Mouse (Mus musculus) hematopoietic stem cell, adult 5-6 weeks (primary cell): Measurements from ENCODE around the gene Tenm2. TPM values are rescaled to one million over a fixed set of nuclear protein-coding genes. Genes with fewer than 3 reads are reported as not detected.

Experiments
- ATAC-seq, 2 experiments: fragments of 125-278 bp in 1 of 2; replicated peaks in 1 of 2; 2 replicates each; pipeline ENCODE4 v1.8.0; 2016 to 2017; ENCODE audit warnings: inconsistent platforms in 2 of 2, mild to moderate bottlenecking in 2 of 2, moderate number of reproducible peaks in 2 of 2, low read depth in 1 of 2, moderate TSS enrichment in 1 of 2; ENCODE audit not compliant: low FRiP score in 2 of 2, poor library complexity in 2 of 2, severe bottlenecking in 2 of 2, insufficient read depth in 1 of 2, low TSS enrichment in 1 of 2
- total RNA-seq: library from RNA; stranded (forward); fragments of 172-1452, 232-1000 nt; gene quantifications from 2 replicates; pipeline ENCODE4 v1.2.3, GENCODE M21; 2017

The Tenm2 gene
- total RNA-seq, 1 experiment from 2014 or later, result not detected

DNA sequence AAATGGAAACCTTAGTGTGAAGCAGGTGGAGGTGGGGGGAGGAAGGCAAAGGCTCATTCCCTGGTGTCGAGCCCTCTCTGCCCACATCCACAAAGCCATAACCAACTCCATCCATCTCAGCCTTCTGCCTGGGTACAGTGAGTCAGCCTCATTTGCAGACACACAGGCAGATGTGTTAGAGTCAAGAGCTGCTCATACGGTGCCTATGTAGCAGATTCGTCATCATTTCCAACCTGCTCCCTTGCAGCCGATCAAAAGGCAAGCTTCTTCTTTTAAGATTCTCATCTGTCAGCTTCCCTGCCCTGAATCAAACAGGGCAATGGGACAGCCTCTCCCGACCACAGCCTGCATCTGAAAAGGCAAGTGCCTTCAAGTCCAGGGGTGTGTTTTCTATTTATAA is 979.0 kb downstream of the Tenm2 start:
- no peak for ATAC-seq

DNA sequence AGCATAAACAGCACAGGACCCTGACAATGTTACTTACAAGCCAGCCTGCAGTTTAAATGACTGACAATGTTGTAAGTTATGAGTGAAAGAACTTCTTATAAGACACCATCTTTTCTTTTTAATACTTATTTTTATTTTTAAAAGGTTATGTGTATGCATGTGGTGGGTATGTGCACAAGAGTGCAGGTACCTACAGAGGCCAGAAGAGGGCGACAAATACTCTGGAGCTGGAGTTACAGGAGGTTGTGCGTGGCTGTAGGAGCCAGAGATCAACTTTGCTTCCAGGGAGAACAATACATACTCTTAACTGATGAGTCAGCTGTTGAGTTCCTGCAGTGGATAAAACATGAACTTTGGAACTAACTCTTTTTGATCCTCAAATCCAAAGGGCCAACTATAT is 981.7 kb downstream of the Tenm2 start:
- no peak for ATAC-seq

DNA sequence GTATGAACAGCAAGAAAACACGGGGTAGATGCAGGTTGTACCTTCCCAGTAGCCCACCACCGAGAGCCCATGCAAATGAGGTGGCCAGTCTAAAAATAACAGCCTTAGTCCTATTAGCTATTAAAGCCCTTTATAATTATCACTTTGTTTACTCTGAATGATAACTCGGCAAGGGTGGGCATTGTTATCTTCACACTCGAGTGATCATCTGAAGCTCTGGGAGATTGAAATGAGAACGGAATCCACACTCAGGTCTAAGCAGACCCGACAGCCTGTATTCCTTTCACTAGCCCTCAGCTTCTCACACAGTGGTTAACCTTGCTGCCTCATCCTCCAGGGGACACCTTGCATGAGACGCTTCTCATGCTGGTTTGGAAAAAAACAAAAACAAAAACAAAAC is 985.7 kb downstream of the Tenm2 start:
- ATAC-seq, result no peak

DNA sequence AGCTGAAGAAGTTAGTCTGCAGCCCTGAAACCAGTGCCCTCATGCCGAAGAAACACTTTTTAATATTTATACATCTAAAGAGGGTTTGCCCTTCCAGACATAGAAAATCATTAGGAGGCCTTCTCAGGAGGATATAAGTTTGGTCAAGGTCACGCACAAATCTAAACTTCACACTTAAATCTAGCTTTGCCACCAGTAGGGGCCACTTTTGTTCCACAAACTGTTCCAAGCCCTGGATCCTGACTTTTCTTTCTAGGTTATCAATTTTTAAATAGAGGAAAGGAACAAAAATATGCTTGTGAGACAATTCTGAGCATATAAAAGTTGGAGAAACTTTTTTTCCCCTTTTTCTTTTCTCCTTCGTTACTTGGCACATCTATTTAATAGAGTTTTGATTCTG is 989.6 kb downstream of the Tenm2 start:
- no peak for ATAC-seq

DNA sequence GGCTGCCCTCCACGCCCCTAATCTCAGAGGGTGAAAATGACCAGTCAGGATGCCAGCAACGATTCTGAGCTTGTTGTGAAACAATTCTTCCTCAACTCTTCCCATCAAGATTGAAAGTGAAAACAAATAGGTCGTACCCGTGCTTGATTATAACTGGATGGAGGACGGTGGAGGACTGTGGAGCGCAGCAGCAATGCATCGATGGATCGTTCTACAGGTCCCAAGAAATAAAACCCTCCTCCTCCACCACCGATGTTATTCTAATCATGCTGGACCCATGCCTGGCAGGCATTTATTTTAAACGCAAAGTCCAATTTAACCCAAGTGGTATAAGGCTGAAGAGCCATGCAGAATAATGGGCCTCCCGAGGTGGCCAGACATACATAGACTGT is 991.3 kb downstream of the Tenm2 start:
- ATAC-seq, result no peak

DNA sequence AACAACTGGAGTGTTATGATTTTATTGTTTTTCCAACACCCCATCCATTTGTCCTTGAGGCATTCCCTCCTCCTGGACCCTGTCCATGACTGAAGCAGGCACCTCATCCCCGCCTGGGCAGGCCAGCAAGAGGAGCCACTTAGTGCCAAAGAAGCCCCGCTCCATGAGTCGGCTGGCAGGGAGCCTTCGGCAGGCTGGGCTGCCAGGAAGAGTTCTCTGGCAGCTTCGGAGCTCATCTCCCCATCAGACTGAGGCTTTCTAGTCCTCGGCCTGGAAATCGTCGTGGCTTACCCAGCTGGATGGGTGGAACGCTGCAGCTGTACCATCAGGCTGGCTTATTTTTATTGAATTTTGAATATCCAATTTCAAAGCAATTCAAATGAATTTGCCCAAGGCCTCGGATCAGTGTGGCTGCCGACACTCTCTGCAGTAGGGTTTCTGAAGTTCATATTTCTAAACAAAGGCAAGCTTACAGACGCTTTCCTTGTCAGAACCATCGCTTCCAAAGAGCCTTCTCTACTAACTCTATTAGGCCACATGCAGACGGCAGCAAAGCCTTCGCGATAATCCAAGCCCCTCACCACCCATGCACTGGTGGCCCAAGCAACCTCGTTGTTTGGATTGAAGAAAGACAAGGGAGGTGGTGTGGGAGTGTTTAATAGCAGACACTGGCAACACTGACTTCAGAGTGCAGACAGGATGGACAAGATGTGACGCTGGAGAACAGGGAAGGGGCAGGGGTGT is 991.8 kb downstream of the Tenm2 start:
- ATAC-seq, result no peak

DNA sequence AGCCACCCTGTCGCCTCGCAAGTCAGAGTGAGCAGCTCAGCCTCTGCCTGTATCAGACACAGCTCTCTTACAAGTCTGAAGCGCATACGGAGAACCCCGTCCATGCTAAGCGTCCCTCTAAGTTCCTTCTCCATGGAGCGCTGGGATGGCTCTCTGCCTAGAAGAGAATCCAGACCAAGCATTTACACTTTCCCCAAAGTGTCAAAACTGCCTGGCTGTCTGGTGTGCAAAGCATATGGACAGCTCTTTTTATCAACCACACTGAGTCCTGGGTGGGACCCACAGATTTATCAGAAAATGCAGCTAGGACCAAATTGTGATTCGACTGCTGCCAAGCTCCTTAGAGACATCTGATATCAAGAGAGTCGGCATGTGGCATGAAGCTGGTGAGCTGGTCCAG is 996.9 kb downstream of the Tenm2 start:
- no peak for ATAC-seq

DNA sequence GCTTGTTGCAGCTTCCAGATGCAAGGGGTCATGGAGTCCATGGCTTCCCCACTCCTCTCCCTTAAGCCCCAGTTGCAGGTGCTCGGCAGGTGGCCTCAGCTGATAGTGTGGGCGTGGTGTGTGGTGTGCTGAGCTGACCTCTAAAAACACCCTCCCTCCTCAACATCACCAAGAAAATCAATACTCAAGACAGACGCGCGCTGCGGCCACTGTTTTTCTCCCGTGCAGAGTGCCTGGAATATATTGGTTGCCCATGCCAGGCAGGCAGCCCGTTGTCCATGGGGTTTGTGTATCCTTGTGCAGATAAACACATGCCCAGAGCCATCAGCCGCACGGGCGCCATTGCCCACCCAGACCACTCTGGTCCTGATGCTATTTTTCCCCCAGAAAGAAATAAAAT is 1007.1 kb downstream of the Tenm2 start:
- ATAC-seq, result no peak

DNA sequence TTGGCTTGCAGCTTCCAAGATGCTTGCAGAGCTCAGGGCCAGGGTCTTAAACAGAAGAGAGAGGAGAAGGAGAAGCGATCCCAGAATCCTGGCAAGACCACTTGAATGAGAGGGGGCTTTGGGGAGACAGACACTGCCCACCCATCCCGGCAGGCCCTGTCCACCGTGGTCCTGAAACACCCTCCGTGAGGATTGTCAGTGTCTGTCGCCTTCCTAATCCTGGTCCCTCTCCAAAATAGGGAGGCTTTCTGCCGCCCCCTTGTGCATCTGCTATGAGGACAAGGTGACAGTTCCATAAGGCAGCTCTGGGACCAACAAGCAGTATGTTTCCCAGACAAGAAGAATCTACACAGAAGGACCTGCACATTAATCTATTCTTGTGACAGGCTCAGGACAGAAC is 1007.6 kb downstream of the Tenm2 start:
- no peak for ATAC-seq

DNA sequence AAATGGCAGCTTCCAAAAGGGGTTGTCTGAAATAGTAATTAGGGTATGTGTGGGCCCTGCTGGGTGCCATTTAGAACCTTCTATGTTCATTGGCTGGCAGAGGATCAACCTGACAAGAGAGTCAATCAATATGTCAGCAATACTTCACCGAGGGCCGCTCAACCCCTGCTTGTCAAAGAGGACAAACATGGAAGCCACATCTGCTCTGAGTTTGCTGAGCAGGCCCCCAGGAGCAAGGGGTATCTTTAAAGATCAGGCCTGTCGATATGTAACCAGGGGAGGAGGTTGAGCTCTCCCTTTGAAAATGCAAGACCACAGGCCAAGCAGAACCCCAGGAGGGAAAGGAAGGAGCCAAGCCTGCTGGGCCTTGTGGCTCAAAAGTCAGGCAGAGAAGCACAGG is 1009.7 kb downstream of the Tenm2 start:
- ATAC-seq, result no peak

DNA sequence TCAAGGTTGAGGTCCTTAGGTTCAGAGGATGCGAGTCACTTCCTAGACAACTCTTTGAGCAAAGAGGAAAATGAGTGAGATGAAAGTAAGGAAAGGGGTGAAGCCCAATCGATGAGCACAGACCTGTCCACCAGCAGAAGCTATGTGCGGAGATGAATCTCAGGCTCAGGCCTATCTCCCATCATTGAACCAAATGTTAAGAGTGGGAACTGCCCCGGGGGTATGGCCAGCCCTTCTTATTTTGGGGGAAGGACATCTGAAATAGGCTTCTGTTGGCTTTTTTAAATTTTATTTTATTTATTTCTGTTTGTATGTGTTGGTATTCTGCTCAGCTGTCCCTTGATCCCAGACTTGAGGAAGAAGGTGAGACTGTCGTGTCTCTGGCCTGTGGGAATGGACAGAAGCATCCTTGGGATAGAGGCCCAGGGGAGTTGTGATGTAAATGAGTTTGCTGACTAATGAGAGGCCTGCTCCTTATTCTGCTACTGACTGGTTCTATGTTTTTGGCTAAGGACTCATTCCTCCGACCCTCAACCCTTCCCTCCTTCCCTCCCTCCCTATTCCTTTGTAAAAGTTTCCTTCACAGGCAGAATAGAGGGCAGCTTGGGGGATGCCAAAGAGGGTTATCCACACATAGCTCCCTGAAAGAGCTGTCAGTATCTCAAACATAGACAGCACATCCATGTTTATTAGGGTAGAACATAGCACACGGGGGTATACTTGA is 1011.9 kb downstream of the Tenm2 start:
- no peak for ATAC-seq

DNA sequence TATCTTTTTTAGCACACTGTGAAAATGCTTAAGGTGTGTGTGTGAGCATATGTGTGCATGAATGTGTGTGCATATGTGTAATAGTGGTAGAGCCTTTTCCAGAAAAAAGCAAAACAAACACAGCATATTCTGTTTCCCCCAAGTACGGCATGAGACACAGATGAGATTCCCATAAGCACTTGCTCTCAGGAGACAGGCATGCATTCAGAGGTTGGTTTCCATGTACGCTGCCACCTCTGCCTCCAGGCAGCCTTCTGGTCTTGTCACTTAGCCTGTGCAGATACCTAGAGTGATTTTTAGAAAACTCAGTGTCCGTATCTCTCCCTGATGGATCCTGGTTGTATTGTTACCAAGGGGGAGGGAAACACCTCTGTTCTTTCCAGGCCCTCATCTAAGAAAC is 1013.7 kb downstream of the Tenm2 start:
- no peak for ATAC-seq

DNA sequence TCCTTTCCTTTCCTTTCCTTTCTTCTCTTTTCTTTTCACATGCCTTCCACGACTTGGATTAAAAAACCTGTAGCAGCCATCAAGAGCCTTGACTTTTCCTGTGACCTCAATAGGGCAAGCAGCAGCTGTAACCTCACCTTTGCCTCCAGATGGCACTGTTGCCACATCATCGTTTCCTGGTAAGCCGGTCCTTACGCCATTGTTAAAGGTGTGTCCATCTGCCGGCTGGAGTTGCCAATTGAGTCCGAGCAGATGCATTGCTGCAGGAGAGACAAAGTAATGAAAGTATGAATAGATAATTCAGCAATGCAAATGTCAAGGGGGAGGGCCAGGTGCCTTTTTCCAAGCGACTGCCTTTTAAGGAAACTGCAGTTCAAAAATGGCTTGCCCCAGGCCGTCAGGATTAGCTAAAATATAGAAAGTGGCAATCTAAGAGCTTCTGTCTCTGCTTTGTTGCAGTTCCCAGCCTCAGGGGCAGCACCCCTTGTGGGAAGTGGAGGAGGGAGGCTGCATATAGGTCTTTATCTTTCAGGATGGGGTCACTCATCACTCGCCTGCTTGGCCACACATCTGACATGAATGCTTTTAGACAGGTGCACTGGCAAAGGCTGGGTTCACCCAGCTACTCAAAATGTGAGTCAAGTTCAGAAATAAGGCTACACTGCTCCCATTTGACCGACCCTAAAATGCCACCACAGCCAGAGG is 1014.3 kb downstream of the Tenm2 start:
- peak; percentile 76 to 91 for ATAC-seq

DNA sequence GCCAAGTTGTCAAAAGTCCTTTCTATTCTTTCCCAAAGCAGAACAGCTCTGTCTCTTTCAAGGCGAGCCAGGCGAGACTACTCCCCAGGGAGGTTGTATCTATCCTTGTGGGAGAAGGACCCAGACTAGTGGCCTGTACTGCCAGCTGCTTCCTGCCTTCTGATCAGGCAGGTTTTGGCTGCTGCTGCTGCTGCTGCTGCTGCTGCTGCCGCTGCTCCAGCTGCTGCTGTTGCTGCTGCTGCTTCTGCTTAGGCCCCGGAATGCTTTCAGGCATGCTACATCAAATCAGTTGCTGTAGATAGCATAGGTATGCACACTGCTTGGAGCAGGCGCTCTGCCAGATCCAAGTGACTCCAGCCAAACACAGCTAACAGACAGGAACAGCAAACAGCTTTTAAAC is 1015.1 kb downstream of the Tenm2 start:
- no peak for ATAC-seq

DNA sequence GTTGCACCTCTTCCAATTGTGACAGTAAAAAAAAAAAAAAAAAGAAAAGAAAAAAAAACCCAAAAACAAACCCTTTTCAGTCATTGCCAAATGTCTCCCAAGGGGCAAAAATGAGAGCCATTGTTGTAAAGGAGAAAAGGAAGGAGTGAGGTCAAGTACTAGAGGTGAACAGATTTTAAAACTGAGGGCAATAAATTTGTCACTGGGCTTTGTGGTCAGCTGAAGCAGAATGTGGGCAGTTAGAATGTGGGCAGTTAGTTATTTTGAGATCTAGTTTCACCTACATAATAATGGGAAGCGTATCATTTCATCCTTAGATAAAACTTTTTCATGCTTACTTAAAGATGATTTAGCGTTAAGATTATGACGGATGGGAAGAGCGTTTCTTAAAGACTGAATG is 1016.2 kb downstream of the Tenm2 start:
- ATAC-seq, result no peak

DNA sequence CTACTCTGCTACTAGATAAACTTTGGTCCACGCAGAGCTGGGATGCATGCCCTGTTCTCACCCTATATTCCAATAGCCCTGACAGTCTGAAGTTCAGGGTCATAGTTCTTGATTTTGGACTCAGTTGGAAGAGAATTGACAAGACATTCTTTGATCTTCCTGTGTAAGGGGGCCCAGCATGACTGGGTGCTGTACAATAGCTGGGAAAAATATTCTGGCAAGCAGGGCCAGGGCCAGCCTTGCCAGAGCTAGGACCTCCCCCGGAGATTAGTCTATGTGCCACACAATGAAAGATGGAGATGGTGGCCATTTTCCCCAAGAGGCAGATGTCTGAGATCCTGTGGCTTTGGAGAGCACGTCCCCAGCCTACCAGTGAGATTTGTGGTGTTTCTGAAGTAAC is 1021.2 kb downstream of the Tenm2 start:
- ATAC-seq, result no peak

DNA sequence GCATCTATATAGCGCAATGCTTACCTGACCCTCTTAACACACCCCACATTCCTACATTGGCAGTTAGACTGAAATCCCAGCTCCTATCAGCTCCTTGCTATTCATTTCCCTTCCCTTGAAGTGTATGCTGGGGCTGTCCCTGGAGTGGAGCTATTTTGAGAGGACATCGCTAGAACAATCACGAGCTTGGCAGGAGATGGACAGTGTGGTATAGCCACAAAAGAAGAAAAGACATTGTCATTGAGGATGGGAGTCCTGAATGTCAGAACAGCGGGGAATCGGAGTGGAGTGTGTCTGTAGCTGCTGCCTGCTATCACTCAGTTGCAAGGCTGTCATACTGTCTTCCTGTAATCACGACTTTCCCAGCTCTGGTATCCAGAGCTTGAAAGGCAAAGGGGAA is 1031.4 kb downstream of the Tenm2 start:
- ATAC-seq, result no peak

DNA sequence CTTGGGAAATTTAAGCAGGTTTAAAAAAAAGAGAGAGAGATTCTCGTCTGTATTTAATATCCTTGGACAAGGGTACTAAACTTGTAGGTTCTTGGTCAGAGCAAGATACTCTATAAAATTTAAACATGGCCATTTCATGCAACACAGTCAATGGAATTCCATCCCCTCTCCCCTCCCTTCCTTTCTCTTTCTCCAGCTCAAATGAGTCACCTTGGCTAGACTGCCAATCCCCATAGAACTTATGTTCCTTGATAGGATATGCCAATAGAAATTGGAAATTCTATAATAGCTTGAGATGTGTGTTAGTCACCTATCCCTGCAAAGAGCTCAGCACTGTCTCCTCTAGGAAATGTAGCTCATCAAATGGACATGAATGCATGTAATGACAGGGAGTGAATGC is 1031.9 kb downstream of the Tenm2 start:
- ATAC-seq, result no peak
